Mouse (Mus musculus) limb, embryonic 14.5 days (tissue): ENCODE measurements at regions not wholly inside any gene's neighbourhood (a gene's known extent, or its start where the extent isn't known, plus 50 kb on each side); places are given as distances from the start of the nearest gene placed in this dataset.

Experiments
- ATAC-seq: fragments of 200-750 bp; cut with Nextera tagmentation; 2 replicates; pipeline ENCODE4 v1.8.0; 2017; ENCODE audit warnings: low read depth, moderate number of reproducible peaks, moderate TSS enrichment; ENCODE audit not compliant: low FRiP score
- DNase-seq: peaks from one replicate; pipeline ENCODE4 v3.0.0-alpha.2; 2015; ENCODE audit warnings: low spot score
- H3K27ac ChIP-seq: fragments of 300-500 bp; sonication (generic); replicated peaks from 2 replicates; pipeline ENCODE4 v1.5.1; 2014; ENCODE audit warnings: low read depth, mild to moderate bottlenecking, low read length, moderate library complexity, mixed read lengths
- H3K27me3 ChIP-seq: fragments of 300-500 bp; sonication (generic); 2 replicates; pipeline ENCODE4 v1.6.1; 2014; ENCODE audit warnings: low read length, mixed read lengths; ENCODE audit not compliant: control insufficient read depth, insufficient read depth
- H3K36me3 ChIP-seq: fragments of 300-500 bp; sonication (generic); 2 replicates; pipeline ENCODE4 v1.6.1; 2014; ENCODE audit warnings: mild to moderate bottlenecking, low read length, moderate library complexity, mixed read lengths; ENCODE audit not compliant: control insufficient read depth, insufficient read depth
- H3K4me1 ChIP-seq: fragments of 300-500 bp; sonication (generic); 2 replicates; pipeline ENCODE4 v1.6.1; 2014; ENCODE audit warnings: antibody characterized with exemption, low read length, mixed read lengths; ENCODE audit not compliant: control insufficient read depth, insufficient read depth
- H3K4me2 ChIP-seq: fragments of 300-500 bp; sonication (generic); replicated peaks from 2 replicates; pipeline ENCODE4 v1.6.1; 2014; ENCODE audit warnings: low read depth, mild to moderate bottlenecking, low read length, moderate library complexity; ENCODE audit not compliant: severe bottlenecking
- H3K4me3 ChIP-seq: fragments of 300-500 bp; sonication (generic); replicated peaks from 2 replicates; pipeline ENCODE4 v1.5.1; 2014; ENCODE audit warnings: low read length
- H3K9ac ChIP-seq: fragments of 300-500 bp; sonication (generic); 2 replicates; pipeline ENCODE4 v1.6.1; 2014; ENCODE audit warnings: mild to moderate bottlenecking, low read depth, low read length, moderate library complexity; ENCODE audit not compliant: severe bottlenecking
- H3K9me3 ChIP-seq: fragments of 300-500 bp; sonication (generic); 2 replicates; pipeline ENCODE4 v1.6.1; 2016; ENCODE audit warnings: low read length; ENCODE audit not compliant: control insufficient read depth
- POLR2A ChIP-seq: fragments of 200-500 bp; IDR thresholded peaks from 2 replicates; pipeline ENCODE4 v1.8.0; 2012; ENCODE audit warnings: inconsistent platforms, mild to moderate bottlenecking, moderate library complexity, borderline replicate concordance; ENCODE audit not compliant: insufficient read depth, insufficient read length; ENCODE audit errors: extremely low read depth
- WGBS: fragments of 180-500 bp; shearing (Covaris S2); extraction: QIAGEN DNeasy Blood & Tissue Kit; methylation state at CpG from one replicate; pipeline ENCODE4 v1.1.7; 2014; 5-methylcytosine and 5-hydroxymethylcytosine counted together

GRCm38 (mm10) chr6:99892204-99892603, 166.0 kb upstream of the Prok2 start:
- H3K4me1 ChIP-seq = peaks cover 3% of the 10 kb centered on the region; the same call in 1 of the 2 replicates
- no peak overlapping the region for H3K4me3 ChIP-seq
- WGBS = 92% methylated on average over 9 of the region's 9 CpGs
- TF ChIP-seq POLR2A = no peak
- no peak overlapping the region for H3K27ac ChIP-seq
- DNase-seq = no peak
- no peak overlapping the region for H3K9ac ChIP-seq
- ATAC-seq = no peak
- H3K9me3 ChIP-seq = no peaks in the 10 kb centered on the region
- no peak overlapping the region for H3K4me2 ChIP-seq
- H3K27me3 ChIP-seq = no peaks in the 10 kb centered on the region
- no peaks in the 10 kb centered on the region for H3K36me3 ChIP-seq

DNA sequence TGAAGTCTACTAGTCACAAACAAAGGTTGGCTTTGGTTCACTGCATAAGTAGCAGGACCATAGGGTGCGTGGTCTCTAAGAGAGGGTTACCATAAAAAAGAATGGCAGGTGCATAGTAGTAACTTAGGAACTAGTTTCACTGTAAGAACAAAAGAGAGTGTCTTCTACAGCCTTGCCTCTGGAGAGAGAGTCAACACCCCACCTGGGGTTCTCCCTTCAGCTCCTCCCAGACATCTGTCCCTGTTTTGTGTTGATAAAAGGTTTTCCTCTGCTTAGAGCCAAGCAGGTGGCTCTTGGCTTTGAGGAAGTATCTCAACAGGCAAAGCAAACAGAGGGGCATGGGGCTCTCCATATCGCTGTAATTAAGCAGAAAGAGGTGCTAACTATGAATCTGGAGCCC, 165.6 kb upstream of the Prok2 start:
- WGBS = 62% methylated on average over 2 of the region's 2 CpGs
- ATAC-seq (no peak), DNase-seq (no peak)
- no peaks in the 10 kb centered on the region for H3K27me3 ChIP-seq
- TF ChIP-seq POLR2A = no peak
- H3K9me3 ChIP-seq = no peaks in the 10 kb centered on the region
- H3K36me3 ChIP-seq = no peaks in the 10 kb centered on the region
- no peak overlapping the region for H3K4me3 ChIP-seq
- H3K4me1 ChIP-seq = peaks cover 3% of the 10 kb centered on the region; the same call in 1 of the 2 replicates
- H3K4me2 ChIP-seq = no peak overlapping the region
- no peak overlapping the region for H3K9ac ChIP-seq
- H3K27ac ChIP-seq = no peak overlapping the region

- Histone ChIP-seq H3K4me2 (no peak overlapping the region), H3K4me3 (no peak overlapping the region), H3K27me3 (no peaks in the 10 kb centered on the region), H3K27ac (no peak overlapping the region), H3K9me3 (no peaks in the 10 kb centered on the region), H3K4me1 (peaks cover 3% of the 10 kb centered on the region; the same call in 1 of the 2 replicates), H3K36me3 (no peaks in the 10 kb centered on the region), H3K9ac (no peak overlapping the region)
- DNase-seq = no peak
- 85% methylated on average over 5 of the region's 5 CpGs for WGBS
- no peak for ATAC-seq
- no peak for TF ChIP-seq POLR2A
Observed at GRCm38 (mm10) chr6:99890805-99891204, 164.6 kb upstream of the Prok2 start.

DNA sequence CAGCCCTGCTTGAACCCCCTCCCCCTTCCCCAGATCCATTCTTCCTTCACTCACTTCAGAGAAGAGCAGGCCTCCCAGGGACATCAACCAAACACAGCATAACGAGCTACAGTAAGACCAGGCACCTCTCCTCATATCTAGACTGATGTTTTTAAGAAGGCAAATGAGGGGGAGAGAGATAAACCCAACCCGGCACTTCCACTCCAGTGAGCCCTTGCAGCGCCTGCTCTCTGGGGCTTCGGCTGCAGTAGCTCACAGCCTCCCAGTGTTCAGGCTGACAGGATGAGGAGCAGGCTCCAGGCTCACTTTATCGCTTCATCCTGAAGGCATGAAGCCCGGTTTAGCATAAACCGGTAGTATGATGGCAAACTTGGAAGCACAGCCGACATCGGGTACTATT, 162.9 kb upstream of the Prok2 start:
- Histone ChIP-seq H3K27me3 (no peaks in the 10 kb centered on the region), H3K9me3 (no peaks in the 10 kb centered on the region), H3K4me2 (no peak overlapping the region), H3K4me1 (peaks cover 18% of the 10 kb centered on the region), H3K36me3 (no peaks in the 10 kb centered on the region), H3K27ac (no peak overlapping the region), H3K4me3 (no peak overlapping the region), H3K9ac (no peak overlapping the region)
- no peak for TF ChIP-seq POLR2A
- ATAC-seq (no peak), DNase-seq (no peak)
- WGBS = 29% methylated on average over 9 of the region's 9 CpGs

- no peak overlapping the region for H3K9ac ChIP-seq
- peak; percentile 74 for DNase-seq
- 5% methylated on average over 8 of the region's 8 CpGs for WGBS
- H3K4me3 ChIP-seq = no peak overlapping the region
- no peak for TF ChIP-seq POLR2A
- no peaks in the 10 kb centered on the region for H3K27me3 ChIP-seq
- H3K27ac ChIP-seq = no peak overlapping the region
- H3K4me2 ChIP-seq = no peak overlapping the region
- peak; percentile 85 for ATAC-seq
- H3K9me3 ChIP-seq = no peaks in the 10 kb centered on the region
- no peaks in the 10 kb centered on the region for H3K36me3 ChIP-seq
- peaks cover 23% of the 10 kb centered on the region for H3K4me1 ChIP-seq
Observed at GRCm38 (mm10) chr6:99887904-99888303, 161.7 kb upstream of the Prok2 start.

DNA sequence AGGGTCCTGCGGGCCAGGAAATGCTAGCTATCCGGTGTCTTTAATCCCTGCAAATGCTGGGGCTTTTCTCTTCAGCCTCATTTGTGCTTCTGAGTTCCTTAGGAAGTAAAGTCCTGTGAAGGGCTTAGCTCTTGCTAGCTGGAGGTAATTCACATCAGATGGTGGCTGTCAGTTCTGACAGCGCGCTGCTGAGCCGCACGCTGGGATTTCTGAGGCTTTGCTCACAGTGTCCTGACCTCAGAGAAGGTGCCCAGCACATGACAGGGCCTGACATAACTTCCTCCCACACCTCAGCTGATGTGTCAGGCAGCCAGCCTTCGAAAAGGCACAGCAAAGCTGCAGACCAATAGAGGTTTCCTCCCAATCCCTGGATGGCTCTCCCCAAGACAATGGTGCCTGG, 158.6 kb upstream of the Prok2 start:
- no peak for ATAC-seq
- no peaks in the 10 kb centered on the region for H3K9me3 ChIP-seq
- DNase-seq = no peak
- no peak overlapping the region for H3K27ac ChIP-seq
- no peak overlapping the region for H3K4me2 ChIP-seq
- no peaks in the 10 kb centered on the region for H3K36me3 ChIP-seq
- WGBS = 9% methylated on average over 7 of the region's 7 CpGs
- no peak overlapping the region for H3K9ac ChIP-seq
- peaks cover 25% of the 10 kb centered on the region for H3K4me1 ChIP-seq
- no peak for TF ChIP-seq POLR2A
- no peaks in the 10 kb centered on the region; the same call in 1 of the 2 replicates for H3K27me3 ChIP-seq
- no peak overlapping the region for H3K4me3 ChIP-seq
